Mouse (Mus musculus): ENCODE results near the gene Trpm1.

Trpm1 gene

GRCm38 (mm10) chr7:64287414-64288091 is 133.9 kb downstream of the Trpm1 start, which contains the start of gene Mtmr10:
Gene Mtmr10, plus strand, starts transcription at chr7:64287653.
- DNase-seq (ENCODE audit: low read depth, low spot score) = peak; percentile 98

DNA sequence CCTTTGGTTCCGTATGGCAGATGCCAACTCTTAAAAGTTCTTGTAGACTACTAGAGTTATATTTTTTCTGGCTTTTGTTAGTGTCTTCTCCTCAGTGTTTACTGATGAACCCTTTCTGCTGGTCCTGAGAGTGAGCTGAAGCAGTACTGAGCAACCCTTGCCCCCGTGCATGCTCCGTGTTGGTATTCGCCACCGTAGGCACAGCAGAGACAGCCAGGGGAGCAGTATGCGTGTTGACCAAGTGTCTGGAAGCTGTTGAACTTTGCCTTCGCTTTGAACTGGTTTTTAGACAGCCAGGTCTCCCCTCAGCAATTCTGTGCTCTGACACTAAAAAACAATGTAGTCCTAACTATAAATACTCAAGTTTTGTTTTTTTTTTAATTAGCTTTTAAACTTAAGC is 135.8 kb downstream of the Trpm1 start:
- no peak for DNase-seq (ENCODE audit: low read depth, low spot score)

GRCm38 (mm10) chr7:64290431-64290830 is 136.8 kb downstream of the Trpm1 start:
- DNase-seq (ENCODE audit: low read depth, low spot score) = no peak

- DNase-seq (ENCODE audit: low read depth, low spot score) = no peak
These were observed 138.1 kb downstream of the Trpm1 start for GRCm38 (mm10) chr7:64291722-64292121.

DNA sequence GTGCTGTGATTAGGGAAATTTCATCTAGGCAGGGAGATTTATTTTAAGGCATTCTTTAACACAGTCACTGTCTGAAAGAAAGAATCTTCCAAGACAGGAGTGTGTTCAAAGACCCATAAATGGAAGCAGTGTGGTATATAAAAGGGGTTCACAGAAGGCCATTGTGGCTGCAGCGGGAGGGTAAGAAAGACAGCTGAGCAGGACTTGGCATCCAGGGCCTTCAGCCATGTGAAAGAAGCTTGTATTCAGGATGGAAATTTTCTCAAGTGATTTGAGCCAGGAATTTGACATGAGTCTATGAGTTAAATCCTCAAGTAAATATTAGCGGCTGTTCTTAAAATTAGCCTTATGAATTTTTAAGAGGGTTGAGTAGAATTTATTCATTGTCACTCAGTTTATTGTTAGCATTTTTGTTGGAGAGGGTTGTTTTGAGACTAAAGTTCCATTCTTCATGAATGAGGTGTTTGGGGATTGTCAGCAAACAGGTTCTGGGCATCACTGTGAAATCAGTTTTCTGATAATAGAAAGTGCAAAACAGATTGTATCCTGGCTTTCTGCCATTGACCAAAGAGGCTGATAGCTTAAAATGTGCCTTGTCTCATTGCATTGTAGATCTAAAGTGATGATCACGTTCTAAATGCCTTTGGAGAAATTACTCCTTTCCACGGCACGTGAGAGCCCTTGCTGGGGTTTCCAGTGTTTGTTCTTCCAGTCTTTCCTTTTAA is 142.8 kb downstream of the Trpm1 start:
- DNase-seq (ENCODE audit: low read depth, low spot score) = no peak

GRCm38 (mm10) chr7:64310241-64310640 is 156.6 kb downstream of the Trpm1 start:
- no peak for DNase-seq (ENCODE audit: low read depth, low spot score)

GRCm38 (mm10) chr7:64310756-64311155 is 157.1 kb downstream of the Trpm1 start:
- DNase-seq (ENCODE audit: low read depth, low spot score) = no peak

- DNase-seq (ENCODE audit: low read depth, low spot score) = no peak
These were observed 159.2 kb downstream of the Trpm1 start for GRCm38 (mm10) chr7:64312811-64313210.

Measured in CD4-positive, CD25-positive, alpha-beta regulatory T cell, adult 2 months (primary cell).